Mouse (Mus musculus) limb, embryonic 11.5 days (tissue): ENCODE measurements around the gene 6330409D20Rik. TPM values are rescaled to one million over a fixed set of nuclear protein-coding genes. Genes with fewer than 3 reads are reported as not detected.

Experiments used
- ATAC-seq: fragments of 200-750 bp; cut with Nextera tagmentation; 2 replicates; pipeline ENCODE4 v1.8.0; 2017; ENCODE audit warnings: low read depth; ENCODE audit not compliant: insufficient number of reproducible peaks, low FRiP score, low TSS enrichment
- DNase-seq: peaks from one replicate; pipeline ENCODE4 v3.0.0-alpha.2; 2015; ENCODE audit warnings: low spot score
- H3K27ac ChIP-seq: fragments of 300-500 bp; sonication (generic); replicated peaks from 2 replicates; pipeline ENCODE4 v1.5.1; 2014; ENCODE audit warnings: low read depth, mild to moderate bottlenecking, low read length
- H3K27me3 ChIP-seq: fragments of 300-500 bp; sonication (generic); 2 replicates; pipeline ENCODE4 v1.6.1; 2014; ENCODE audit warnings: mild to moderate bottlenecking, low read length, mixed read lengths; ENCODE audit not compliant: control insufficient read depth, insufficient read depth
- H3K36me3 ChIP-seq: fragments of 300-500 bp; sonication (generic); 2 replicates; pipeline ENCODE4 v1.6.1; 2014; ENCODE audit warnings: mild to moderate bottlenecking, low read length, moderate library complexity, mixed read lengths; ENCODE audit not compliant: control insufficient read depth, insufficient read depth
- H3K4me1 ChIP-seq: fragments of 300-500 bp; sonication (generic); 2 replicates; pipeline ENCODE4 v1.6.1; 2014; ENCODE audit warnings: low read length, mixed read lengths; ENCODE audit not compliant: control insufficient read depth, insufficient read depth
- H3K4me2 ChIP-seq: fragments of 300-500 bp; sonication (generic); 2 replicates; pipeline ENCODE4 v1.6.1; 2014; ENCODE audit warnings: low read depth, mild to moderate bottlenecking, moderate library complexity; ENCODE audit not compliant: severe bottlenecking
- H3K4me3 ChIP-seq: fragments of 300-500 bp; sonication (generic); 2 replicates; pipeline ENCODE4 v1.5.1; 2014; ENCODE audit warnings: low read depth, low read length
- H3K9ac ChIP-seq: fragments of 300-500 bp; sonication (generic); 2 replicates; pipeline ENCODE4 v1.6.1; 2014; ENCODE audit warnings: mild to moderate bottlenecking, low read length
- H3K9me3 ChIP-seq: fragments of 300-500 bp; sonication (generic); 2 replicates; pipeline ENCODE4 v1.6.1; 2016; ENCODE audit warnings: low read length; ENCODE audit not compliant: control insufficient read depth
- WGBS: fragments of 180-500 bp; shearing (Covaris S2); extraction: QIAGEN DNeasy Blood & Tissue Kit; methylation state at CpG from one replicate; pipeline ENCODE4 v1.1.7; 2014; 5-methylcytosine and 5-hydroxymethylcytosine counted together
- polyA plus RNA-seq: library from polyadenylated mRNA; unstranded; fragments of >200 nt; fragmentation: Nextera tagmentation; extraction: Ambion mirVana; gene quantifications from 2 replicates; pipeline ENCODE4 v1.2.1, GENCODE M21; 2014

6330409D20Rik gene
- polyA plus RNA-seq, 1 experiment from 2014 or later = 0.13 TPM

- under 1% methylated on average over 51 of the region's 51 CpGs for WGBS
- Histone ChIP-seq H3K36me3 (no peaks in the 10 kb centered on the region), H3K9ac (peak overlapping the region; percentile 84), H3K4me1 (peaks cover 3% of the 10 kb centered on the region; the same call in 1 of the 2 replicates), H3K9me3 (no peaks in the 10 kb centered on the region), H3K27ac (0 out of 2 replicates have a peak overlapping the region, but pooled peaks have one; percentile 1), H3K27me3 (no peaks in the 10 kb centered on the region), H3K4me2 (peak overlapping the region; percentile 79), H3K4me3 (peak overlapping the region; percentile 61)
- ATAC-seq (peak; percentile 96), DNase-seq (peak; percentile 99)
Observed at GRCm38 (mm10) chr2:32693823-32694411, 46.9 kb downstream of the 6330409D20Rik start.

- no peak for ATAC-seq
- Histone ChIP-seq H3K4me3 (peak overlapping the region; percentile 61), H3K27ac (no peak overlapping the region), H3K4me2 (peak overlapping the region; percentile 79), H3K36me3 (no peaks in the 10 kb centered on the region), H3K4me1 (peaks cover 3% of the 10 kb centered on the region; the same call in 1 of the 2 replicates), H3K9me3 (no peaks in the 10 kb centered on the region), H3K27me3 (no peaks in the 10 kb centered on the region), H3K9ac (peak overlapping the region; percentile 84; the same call in 1 of the 2 replicates)
- no peak for DNase-seq
- 29% methylated on average over 7 of the region's 7 CpGs for WGBS
Observed at GRCm38 (mm10) chr2:32693282-32693681, 47.5 kb downstream of the 6330409D20Rik start.

- peaks cover 3% of the 10 kb centered on the region; the same call in 1 of the 2 replicates for H3K36me3 ChIP-seq
- no peak overlapping the region for H3K9ac ChIP-seq
- ATAC-seq = no peak
- no peaks in the 10 kb centered on the region for H3K9me3 ChIP-seq
- H3K4me1 ChIP-seq = peaks cover 3% of the 10 kb centered on the region; the same call in 1 of the 2 replicates
- no peaks in the 10 kb centered on the region for H3K27me3 ChIP-seq
- no peak overlapping the region for H3K27ac ChIP-seq
- H3K4me2 ChIP-seq = no peak overlapping the region; the same call in 1 of the 2 replicates
- H3K4me3 ChIP-seq = no peak overlapping the region
- WGBS = 96% methylated on average over 14 of the region's 14 CpGs
- no peak for DNase-seq
Observed at GRCm38 (mm10) chr2:32692496-32692895, 48.3 kb downstream of the 6330409D20Rik start.

- Histone ChIP-seq H3K9me3 (no peaks in the 10 kb centered on the region), H3K4me2 (no peak overlapping the region), H3K9ac (no peak overlapping the region), H3K4me3 (no peak overlapping the region), H3K27me3 (no peaks in the 10 kb centered on the region), H3K4me1 (peaks cover 3% of the 10 kb centered on the region; the same call in 1 of the 2 replicates), H3K27ac (no peak overlapping the region), H3K36me3 (peaks cover 15% of the 10 kb centered on the region)
- 83% methylated on average over 11 of the region's 11 CpGs for WGBS
- DNase-seq (no peak), ATAC-seq (no peak)
Observed at GRCm38 (mm10) chr2:32691041-32691440, 49.8 kb downstream of the 6330409D20Rik start.

- H3K4me3 ChIP-seq = no peak overlapping the region
- 31% methylated on average over 5 of the region's 5 CpGs for WGBS
- DNase-seq (peak; percentile 94), ATAC-seq (no peak)
- peaks cover 3% of the 10 kb centered on the region; the same call in 1 of the 2 replicates for H3K4me1 ChIP-seq
- H3K9ac ChIP-seq = no peak overlapping the region
- no peak overlapping the region for H3K4me2 ChIP-seq
- peaks cover 20% of the 10 kb centered on the region for H3K36me3 ChIP-seq
- no peak overlapping the region for H3K27ac ChIP-seq
- H3K27me3 ChIP-seq = no peaks in the 10 kb centered on the region
- H3K9me3 ChIP-seq = no peaks in the 10 kb centered on the region
Observed at GRCm38 (mm10) chr2:32689420-32689819, 51.4 kb downstream of the 6330409D20Rik start.

- Histone ChIP-seq H3K27ac (no peak overlapping the region), H3K4me1 (no peaks in the 10 kb centered on the region), H3K27me3 (no peaks in the 10 kb centered on the region), H3K36me3 (peaks cover 20% of the 10 kb centered on the region), H3K4me2 (no peak overlapping the region), H3K9ac (0 out of 2 replicates have a peak overlapping the region, but pooled peaks have one; percentile 9), H3K4me3 (no peak overlapping the region), H3K9me3 (no peaks in the 10 kb centered on the region)
- no peak for ATAC-seq
- no peak for DNase-seq
- WGBS = 97% methylated on average over 8 of the region's 8 CpGs
Observed at GRCm38 (mm10) chr2:32687562-32687961, 53.3 kb downstream of the 6330409D20Rik start.

GRCm38 (mm10) chr2:32686640-32687039 is 54.2 kb downstream of the 6330409D20Rik start:
- Histone ChIP-seq H3K36me3 (peaks cover 20% of the 10 kb centered on the region), H3K4me3 (no peak overlapping the region), H3K4me2 (no peak overlapping the region), H3K4me1 (no peaks in the 10 kb centered on the region), H3K9ac (no peak overlapping the region), H3K9me3 (no peaks in the 10 kb centered on the region), H3K27me3 (no peaks in the 10 kb centered on the region), H3K27ac (no peak overlapping the region)
- WGBS = 87% methylated on average over 6 of the region's 6 CpGs
- ATAC-seq (no peak), DNase-seq (no peak)

GRCm38 (mm10) chr2:32685807-32686206 is 55.0 kb downstream of the 6330409D20Rik start:
- ATAC-seq = no peak
- H3K4me2 ChIP-seq = no peak overlapping the region
- no peaks in the 10 kb centered on the region for H3K27me3 ChIP-seq
- H3K9me3 ChIP-seq = no peaks in the 10 kb centered on the region
- no peak overlapping the region for H3K27ac ChIP-seq
- WGBS = 86% methylated on average over 3 of the region's 3 CpGs
- no peaks in the 10 kb centered on the region for H3K4me1 ChIP-seq
- no peak overlapping the region for H3K4me3 ChIP-seq
- peaks cover 20% of the 10 kb centered on the region for H3K36me3 ChIP-seq
- DNase-seq = no peak
- no peak overlapping the region for H3K9ac ChIP-seq
